Comparison of ENCODE assay signal across 8 mouse cellular contexts in the genomic region with DNA sequence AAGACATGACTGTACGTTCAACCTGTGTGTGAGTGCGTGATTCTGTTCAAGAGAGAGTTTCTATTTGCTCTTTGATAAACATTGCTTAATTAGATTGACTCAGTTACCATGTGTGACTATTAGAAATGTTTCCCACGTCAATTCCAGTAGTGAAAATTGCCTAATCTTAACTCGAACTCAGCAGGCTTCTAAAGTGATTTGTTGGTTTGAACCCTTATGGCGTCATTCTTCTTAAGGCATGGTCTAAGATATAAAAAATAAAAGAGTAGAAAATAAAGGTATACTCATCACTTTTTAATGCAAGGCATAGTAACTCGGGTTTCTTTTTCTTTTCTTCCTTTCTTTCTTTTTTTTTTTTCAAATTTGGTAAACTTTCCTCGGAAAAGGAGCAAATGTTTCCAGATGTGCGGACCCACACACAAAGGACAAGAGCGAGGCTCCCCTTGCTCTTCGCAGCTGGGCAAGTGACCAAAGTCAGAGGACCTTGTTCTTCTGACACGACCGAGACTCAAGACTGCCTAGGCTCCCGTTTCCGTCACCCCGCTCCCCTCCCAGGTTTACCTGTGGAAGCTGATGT. TPM values are rescaled to one million over a fixed set of nuclear protein-coding genes. Genes with fewer than 3 reads are reported as not detected.
DNase-seq lines count a peak whose midpoint lies in the region; ATAC-seq lines count a peak whose summit lies in the region.

No protein-coding gene starts in this region.

- peak overlapping the region; percentile 85 for H3K4me3 ChIP-seq in kidney, embryonic 15.5 days (replicated peaks)
- H3K4me3 ChIP-seq in hindbrain, embryonic 10.5 days = peak overlapping the region; percentile 95
- peak overlapping the region; percentile 78 for H3K4me3 ChIP-seq in midbrain, embryonic 10.5 days

- H3K36me3 ChIP-seq in kidney, embryonic 15.5 days = peaks cover 17% of the 10 kb centered on the region; the same call in 1 of the 2 replicates
- H3K36me3 ChIP-seq in hindbrain, embryonic 10.5 days = peaks cover 21% of the 10 kb centered on the region
- peaks cover 20% of the 10 kb centered on the region for H3K36me3 ChIP-seq in midbrain, embryonic 10.5 days

- no peak for ATAC-seq in kidney, embryonic 15.5 days (replicated peaks; ENCODE audit: low FRiP score)
- no peak for ATAC-seq in activated CD4-positive, CD25-positive, alpha-beta regulatory T cell, adult 4 months

- H3K4me1 ChIP-seq in kidney, embryonic 15.5 days = peaks cover 27% of the 10 kb centered on the region
- peaks cover 46% of the 10 kb centered on the region for H3K4me1 ChIP-seq in hindbrain, embryonic 10.5 days (replicated peaks)
- H3K4me1 ChIP-seq in midbrain, embryonic 10.5 days = peaks cover 43% of the 10 kb centered on the region

- peak overlapping the region; percentile 98 for H3K27ac ChIP-seq in kidney, embryonic 15.5 days
- H3K27ac ChIP-seq in hindbrain, embryonic 10.5 days = peak overlapping the region; percentile 97
- H3K27ac ChIP-seq in midbrain, embryonic 10.5 days (replicated peaks) = peak overlapping the region; percentile 97

- no peaks in the 10 kb centered on the region for H3K9me3 ChIP-seq in kidney, embryonic 15.5 days (replicated peaks)
- H3K9me3 ChIP-seq in hindbrain, embryonic 10.5 days = no peaks in the 10 kb centered on the region
- H3K9me3 ChIP-seq in midbrain, embryonic 10.5 days (replicated peaks) = no peaks in the 10 kb centered on the region

- no peak for DNase-seq in kidney, postnatal 14 days
- DNase-seq in brain, adult 2 months (ENCODE audit: low read depth, low spot score) = peak; percentile 19
- no peak for DNase-seq in hindbrain, embryonic 10.5 days (ENCODE audit: low spot score)
- DNase-seq in midbrain, embryonic 10.5 days (ENCODE audit: low spot score) = no peak
- DNase-seq in layer of hippocampus, adult 8-10 months (ENCODE audit: low spot score in 2 of 2) = no peak
- DNase-seq in kidney, postnatal 4 days = no peak

- H3K9ac ChIP-seq in kidney, embryonic 15.5 days = peak overlapping the region; percentile 70

- no peaks in the 10 kb centered on the region for H3K27me3 ChIP-seq in kidney, embryonic 15.5 days
- H3K27me3 ChIP-seq in hindbrain, embryonic 10.5 days (ENCODE audit: insufficient read depth, poor library complexity, severe bottlenecking) = no peaks in the 10 kb centered on the region
- H3K27me3 ChIP-seq in midbrain, embryonic 10.5 days (ENCODE audit: low read depth, poor library complexity, severe bottlenecking) = no peaks in the 10 kb centered on the region

- peak overlapping the region; percentile 53 for H3K4me2 ChIP-seq in kidney, embryonic 15.5 days

- 2% methylated on average over 15 of the region's 15 CpGs for WGBS in kidney, embryonic 15.5 days
- 4% methylated on average over 15 of the region's 15 CpGs for WGBS in hindbrain, embryonic 10.5 days
- 6% methylated on average over 15 of the region's 15 CpGs for WGBS in midbrain, embryonic 10.5 days

RNA-seq across cellular contexts. Expression of gene Thap2, which starts 0.5 kb away (rescaled TPM):
- polyA plus RNA-seq in kidney, embryonic 15.5 days (2015; fragmentation: Nextera tagmentation; extraction: Ambion mirVana) = 19.8 and 24.0 TPM in 2 replicates
- 23.5 and 25.8 TPM in 2 replicates for polyA plus RNA-seq in hindbrain, embryonic 10.5 days (2016; fragmentation: Nextera tagmentation; extraction: Ambion mirVana)
- polyA plus RNA-seq in midbrain, embryonic 10.5 days (2016; fragmentation: Nextera tagmentation; extraction: Ambion mirVana) = 25.0 and 27.3 TPM in 2 replicates
- 10 to 100 TPM; 13.0 to 18.3 (median 15.1) TPM for total RNA-seq in layer of hippocampus, adult 8-10 months (2022)
- polyA plus RNA-seq in activated CD4-positive, CD25-positive, alpha-beta regulatory T cell, adult 4 months (2017; shearing (Covaris generic)) = 10 to 100 TPM; 12.8 to 13.7 TPM

RNA-seq across cellular contexts. Expression of gene Zfc3h1, which starts 1.0 kb away (rescaled TPM):
- 19.9 and 21.5 TPM in 2 replicates for polyA plus RNA-seq in kidney, embryonic 15.5 days (2015; fragmentation: Nextera tagmentation; extraction: Ambion mirVana)
- polyA plus RNA-seq in hindbrain, embryonic 10.5 days (2016; fragmentation: Nextera tagmentation; extraction: Ambion mirVana) = 13.3 and 19.3 TPM in 2 replicates
- polyA plus RNA-seq in midbrain, embryonic 10.5 days (2016; fragmentation: Nextera tagmentation; extraction: Ambion mirVana) = 15.6 and 18.0 TPM in 2 replicates
- total RNA-seq in layer of hippocampus, adult 8-10 months (2022) = 10 to 100 TPM; 44.9 to 61.2 (median 52.3) TPM
- 10 to 100 TPM; 23.2 to 35.4 TPM for polyA plus RNA-seq in activated CD4-positive, CD25-positive, alpha-beta regulatory T cell, adult 4 months (2017; shearing (Covaris generic))

RNA-seq across cellular contexts. Expression of gene Tmem19, which starts 21.4 kb away (rescaled TPM):
- polyA plus RNA-seq in kidney, embryonic 15.5 days (2015; fragmentation: Nextera tagmentation; extraction: Ambion mirVana) = 32.1 and 34.2 TPM in 2 replicates
- polyA plus RNA-seq in hindbrain, embryonic 10.5 days (2016; fragmentation: Nextera tagmentation; extraction: Ambion mirVana) = 33.9 and 35.8 TPM in 2 replicates
- polyA plus RNA-seq in midbrain, embryonic 10.5 days (2016; fragmentation: Nextera tagmentation; extraction: Ambion mirVana) = 30.4 and 35.2 TPM in 2 replicates
- 10 to 100 TPM; 35.6 to 46.8 (median 41.7) TPM for total RNA-seq in layer of hippocampus, adult 8-10 months (2022)
- polyA plus RNA-seq in activated CD4-positive, CD25-positive, alpha-beta regulatory T cell, adult 4 months (2017; shearing (Covaris generic)) = 10 to 100 TPM; 41.0 to 44.7 TPM
